Mouse (Mus musculus) heart, embryonic 11.5 days (tissue): ENCODE data around the gene Cdk17. TPM values are rescaled to one million over a fixed set of nuclear protein-coding genes. Genes with fewer than 3 reads are reported as not detected.
A peak's percentile ranks its signal among the peaks of the same experiment; 100 is the strongest.

ENCODE experiments used
- ATAC-seq: fragments of 200-750 bp; cut with Nextera tagmentation; replicated peaks from 2 replicates; pipeline ENCODE4 v1.8.0; 2017; ENCODE audit warnings: moderate library complexity; ENCODE audit not compliant: insufficient number of reproducible peaks, low FRiP score, low TSS enrichment
- H3K27ac ChIP-seq: fragments of 300-500 bp; sonication (generic); 2 replicates; pipeline ENCODE4 v1.5.1; 2014; ENCODE audit warnings: mild to moderate bottlenecking, low read depth, low read length
- H3K27me3 ChIP-seq: fragments of 300-500 bp; sonication (generic); 2 replicates; pipeline ENCODE4 v1.6.1; 2014; ENCODE audit warnings: mild to moderate bottlenecking, low read length, mixed read lengths; ENCODE audit not compliant: control insufficient read depth, insufficient read depth
- H3K36me3 ChIP-seq: fragments of 300-500 bp; sonication (generic); 2 replicates; pipeline ENCODE4 v1.6.1; 2014; ENCODE audit warnings: mild to moderate bottlenecking, low read length, moderate library complexity, mixed read lengths; ENCODE audit not compliant: control insufficient read depth, insufficient read depth
- H3K4me1 ChIP-seq: fragments of 300-500 bp; sonication (generic); 2 replicates; pipeline ENCODE4 v1.6.1; 2014; ENCODE audit warnings: low read length; ENCODE audit not compliant: control insufficient read depth, insufficient read depth
- H3K4me2 ChIP-seq: fragments of 300-500 bp; sonication (generic); 2 replicates; pipeline ENCODE4 v1.6.1; 2014; ENCODE audit warnings: mild to moderate bottlenecking, moderate library complexity
- H3K4me3 ChIP-seq: fragments of 300-500 bp; sonication (generic); 2 replicates; pipeline ENCODE4 v1.5.1; 2014; ENCODE audit warnings: low read depth, low read length
- H3K9ac ChIP-seq: fragments of 300-500 bp; sonication (generic); 2 replicates; pipeline ENCODE4 v1.6.1; 2014; ENCODE audit warnings: mild to moderate bottlenecking, low read depth, low read length, moderate library complexity
- H3K9me3 ChIP-seq: fragments of 300-500 bp; sonication (generic); replicated peaks from 2 replicates; pipeline ENCODE4 v1.6.1; 2016; ENCODE audit warnings: low read length; ENCODE audit not compliant: control insufficient read depth
- WGBS: fragments of 180-500 bp; shearing (Covaris S2); extraction: QIAGEN DNeasy Blood & Tissue Kit; methylation state at CpG from one replicate; pipeline ENCODE4 v1.1.7; 2014; ENCODE audit not compliant: insufficient replicate concordance; 5-methylcytosine and 5-hydroxymethylcytosine counted together
- polyA plus RNA-seq: library from polyadenylated mRNA; unstranded; fragments of >200 nt; fragmentation: Nextera tagmentation; extraction: Ambion mirVana; gene quantifications from 2 replicates; pipeline ENCODE4 v1.2.1, GENCODE M21; 2014

Gene Cdk17
- polyA plus RNA-seq, 1 experiment from 2014 or later, result 21.0 TPM

DNA sequence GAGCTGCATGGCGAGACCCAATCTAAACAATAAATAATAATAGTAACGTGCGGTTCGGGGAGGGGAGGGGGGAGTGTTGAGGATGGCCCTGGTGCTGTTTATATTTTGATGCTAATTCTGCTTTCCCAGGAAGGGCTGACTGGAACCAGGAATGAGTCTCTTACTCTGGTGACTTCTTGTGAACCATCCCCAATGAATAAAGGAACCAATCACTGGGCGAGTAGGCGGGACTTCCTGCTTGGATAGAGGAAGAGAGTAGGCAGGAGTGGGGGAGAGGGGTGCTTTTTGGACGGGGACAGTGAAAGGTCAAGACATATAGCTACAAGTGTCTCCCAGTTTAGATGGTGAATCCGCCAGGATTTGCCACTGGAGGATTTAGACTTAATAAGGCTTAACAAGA, 117.7 kb downstream of the Cdk17 start:
- no peak overlapping the region for H3K9ac ChIP-seq
- 71% methylated on average over 8 of the region's 8 CpGs for WGBS
- ATAC-seq, result no peak
- H3K4me3 ChIP-seq, result no peak overlapping the region
- H3K4me2 ChIP-seq, result no peak overlapping the region
- 0 out of 2 replicates have a peak, but pooled peaks cover 2% of the 10 kb centered on the region for H3K36me3 ChIP-seq
- H3K4me1 ChIP-seq, result peaks cover 46% of the 10 kb centered on the region
- H3K9me3 ChIP-seq, result no peaks in the 10 kb centered on the region
- H3K27me3 ChIP-seq, result no peaks in the 10 kb centered on the region
- no peak overlapping the region for H3K27ac ChIP-seq

GRCm38 (mm10) chr10:93279062-93279461, 118.4 kb downstream of the Cdk17 start:
- H3K4me3 ChIP-seq, result no peak overlapping the region
- peaks cover 45% of the 10 kb centered on the region for H3K4me1 ChIP-seq
- H3K36me3 ChIP-seq, result peaks cover 4% of the 10 kb centered on the region
- no peaks in the 10 kb centered on the region for H3K9me3 ChIP-seq
- no peaks in the 10 kb centered on the region for H3K27me3 ChIP-seq
- WGBS, result 80% methylated on average over 9 of the region's 9 CpGs
- no peak overlapping the region for H3K27ac ChIP-seq
- no peak overlapping the region for H3K4me2 ChIP-seq
- ATAC-seq, result no peak
- H3K9ac ChIP-seq, result no peak overlapping the region

DNA sequence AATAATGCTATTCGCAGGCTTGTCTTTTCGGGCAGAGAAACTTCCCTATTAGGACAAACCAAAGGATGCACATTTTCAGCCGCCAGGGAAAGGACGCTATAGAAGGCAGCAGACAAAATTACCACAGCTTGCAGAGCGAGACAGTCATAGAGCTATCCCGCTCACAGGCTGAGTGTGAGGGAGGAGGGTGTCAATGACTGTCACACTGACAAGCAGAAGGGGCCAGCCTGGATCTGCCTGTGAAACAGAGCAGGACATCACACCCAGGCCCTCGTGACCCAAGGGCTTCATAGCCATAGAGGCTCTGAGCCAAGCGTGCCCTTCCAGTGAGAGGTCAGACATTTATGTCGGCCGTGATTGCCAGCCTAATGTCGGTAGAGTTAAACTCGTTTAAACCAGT, 119.9 kb downstream of the Cdk17 start:
- peaks cover 34% of the 10 kb centered on the region for H3K4me1 ChIP-seq
- peaks cover 5% of the 10 kb centered on the region for H3K36me3 ChIP-seq
- H3K27me3 ChIP-seq, result no peaks in the 10 kb centered on the region
- no peak overlapping the region for H3K4me2 ChIP-seq
- H3K27ac ChIP-seq, result peak overlapping the region; percentile 69
- WGBS, result 53% methylated on average over 12 of the region's 12 CpGs
- 0 out of 2 replicates have a peak, but pooled peaks have one; percentile 37 for ATAC-seq
- no peak overlapping the region for H3K9ac ChIP-seq
- H3K4me3 ChIP-seq, result no peak overlapping the region
- H3K9me3 ChIP-seq, result no peaks in the 10 kb centered on the region

- Histone ChIP-seq H3K36me3 (peaks cover 5% of the 10 kb centered on the region), H3K4me2 (no peak overlapping the region), H3K9ac (no peak overlapping the region), H3K4me1 (peaks cover 33% of the 10 kb centered on the region), H3K4me3 (no peak overlapping the region), H3K27me3 (no peaks in the 10 kb centered on the region), H3K9me3 (no peaks in the 10 kb centered on the region), H3K27ac (peak overlapping the region; percentile 69)
- ATAC-seq, result no peak
- WGBS, result 69% methylated on average over 7 of the region's 7 CpGs
Measured at GRCm38 (mm10) chr10:93281092-93281491, 120.4 kb downstream of the Cdk17 start.

DNA sequence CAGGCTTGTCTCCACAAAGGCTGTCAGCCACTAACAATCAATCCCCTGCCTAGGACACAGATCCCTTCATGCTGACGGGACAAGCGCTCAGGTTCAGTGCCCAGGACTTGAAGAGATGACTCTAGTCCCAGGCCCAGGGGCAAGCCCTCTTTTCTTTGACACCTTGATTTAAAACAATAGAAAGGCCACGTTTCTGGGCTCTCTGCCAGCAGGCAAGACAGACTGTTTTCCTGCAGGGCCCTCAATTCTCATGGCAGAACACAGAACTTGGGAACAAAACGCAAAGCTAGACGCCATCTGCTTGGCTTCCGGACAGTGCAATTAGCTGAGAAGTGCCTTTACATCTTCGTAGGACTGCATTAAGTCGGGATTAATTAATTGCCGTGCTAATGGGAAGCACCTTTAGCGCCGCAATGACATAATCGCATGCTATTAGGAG, 121.9 kb downstream of the Cdk17 start:
- Histone ChIP-seq H3K27me3 (no peaks in the 10 kb centered on the region), H3K36me3 (peaks cover 5% of the 10 kb centered on the region), H3K4me2 (no peak overlapping the region), H3K9me3 (no peaks in the 10 kb centered on the region), H3K4me1 (peaks cover 23% of the 10 kb centered on the region), H3K27ac (0 out of 2 replicates have a peak overlapping the region, but pooled peaks have one; percentile 25), H3K4me3 (no peak overlapping the region), H3K9ac (no peak overlapping the region)
- ATAC-seq, result no peak
- WGBS, result 71% methylated on average over 12 of the region's 12 CpGs

DNA sequence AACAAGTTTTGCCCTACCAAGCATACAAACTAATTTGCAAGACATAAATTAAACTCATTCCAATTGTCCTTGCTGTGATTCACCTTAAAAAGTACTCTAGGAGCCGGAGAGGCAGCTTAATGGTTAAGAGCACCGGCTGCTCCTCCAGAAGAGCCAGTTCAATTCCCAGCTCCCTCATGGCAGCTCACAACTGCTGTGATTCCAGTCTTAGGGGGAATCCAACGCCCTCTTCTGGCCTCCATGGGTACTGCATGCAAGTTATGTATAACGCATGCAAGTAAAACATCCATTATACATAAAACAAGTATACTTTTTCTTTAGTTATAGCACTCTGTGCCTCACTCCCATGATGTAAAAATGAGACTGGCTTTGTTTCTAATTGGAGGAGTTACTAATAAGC, 122.6 kb downstream of the Cdk17 start:
- no peak overlapping the region for H3K4me3 ChIP-seq
- peaks cover 25% of the 10 kb centered on the region for H3K4me1 ChIP-seq
- no peak overlapping the region for H3K9ac ChIP-seq
- H3K36me3 ChIP-seq, result peaks cover 5% of the 10 kb centered on the region
- H3K27ac ChIP-seq, result no peak overlapping the region
- H3K4me2 ChIP-seq, result no peak overlapping the region
- ATAC-seq, result no peak
- no peaks in the 10 kb centered on the region for H3K27me3 ChIP-seq
- WGBS, result 69% methylated on average over 4 of the region's 4 CpGs
- H3K9me3 ChIP-seq, result no peaks in the 10 kb centered on the region

DNA sequence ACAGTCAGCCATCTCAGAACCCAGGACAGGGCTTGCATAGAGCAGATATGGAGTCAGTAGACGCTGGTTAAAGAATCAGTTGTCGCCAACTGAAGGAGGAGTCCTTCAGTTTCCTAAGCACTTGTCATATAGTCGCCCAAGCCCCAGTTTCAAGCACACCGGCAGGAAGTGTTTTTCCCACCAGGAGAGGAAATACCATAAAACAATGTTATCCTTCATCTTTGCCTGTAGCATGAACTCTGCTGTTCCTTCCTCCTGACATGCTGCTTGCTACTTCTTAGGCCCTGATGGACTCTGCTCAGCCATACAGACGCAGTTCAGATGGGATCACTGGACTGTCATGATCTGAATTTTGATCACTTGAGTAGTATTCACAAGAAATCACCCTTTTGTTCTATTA, 124.8 kb downstream of the Cdk17 start:
- Histone ChIP-seq H3K27me3 (no peaks in the 10 kb centered on the region), H3K36me3 (peaks cover 5% of the 10 kb centered on the region), H3K4me1 (peaks cover 23% of the 10 kb centered on the region), H3K9ac (no peak overlapping the region), H3K4me3 (no peak overlapping the region), H3K27ac (no peak overlapping the region), H3K9me3 (no peaks in the 10 kb centered on the region), H3K4me2 (no peak overlapping the region)
- WGBS, result 61% methylated on average over 5 of the region's 5 CpGs
- no peak for ATAC-seq

DNA sequence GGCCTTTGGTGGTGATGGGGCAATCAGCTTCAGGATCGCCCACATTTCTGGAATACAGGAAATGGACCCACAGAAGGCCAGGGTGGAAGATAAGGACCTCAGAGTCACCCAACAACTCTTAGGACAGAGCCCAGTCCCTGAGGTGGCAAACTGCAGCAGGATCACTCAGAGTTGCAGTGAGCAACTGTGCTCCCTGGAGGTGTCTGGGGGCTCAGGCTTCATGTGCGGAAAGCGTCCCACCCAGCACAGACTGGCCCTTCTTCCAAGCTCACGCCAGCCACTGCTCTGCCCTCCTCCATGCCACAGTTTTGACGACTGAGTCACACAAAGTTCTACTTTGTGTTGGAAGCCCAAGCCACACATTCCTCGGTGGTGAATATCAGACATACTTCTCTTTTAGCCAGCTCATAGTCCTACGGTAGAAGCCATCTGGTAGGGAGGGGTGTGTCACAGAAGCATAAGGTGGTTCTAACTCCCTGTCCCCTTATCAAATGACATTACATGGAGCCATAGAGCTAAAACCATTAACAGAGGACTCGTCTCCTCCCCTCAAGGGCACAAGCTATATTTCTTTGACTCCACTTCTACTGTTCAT, 127.0 kb downstream of the Cdk17 start:
- no peaks in the 10 kb centered on the region for H3K27me3 ChIP-seq
- peaks cover 24% of the 10 kb centered on the region for H3K4me1 ChIP-seq
- ATAC-seq, result no peak
- WGBS, result 72% methylated on average over 8 of the region's 8 CpGs
- no peaks in the 10 kb centered on the region for H3K9me3 ChIP-seq
- no peak overlapping the region for H3K27ac ChIP-seq
- H3K36me3 ChIP-seq, result peaks cover 5% of the 10 kb centered on the region
- H3K4me3 ChIP-seq, result no peak overlapping the region
- H3K9ac ChIP-seq, result no peak overlapping the region
- H3K4me2 ChIP-seq, result no peak overlapping the region

- H3K9me3 ChIP-seq, result no peaks in the 10 kb centered on the region
- H3K27me3 ChIP-seq, result no peaks in the 10 kb centered on the region
- no peak overlapping the region for H3K9ac ChIP-seq
- no peak overlapping the region for H3K4me3 ChIP-seq
- H3K36me3 ChIP-seq, result peaks cover 3% of the 10 kb centered on the region
- H3K4me1 ChIP-seq, result peaks cover 22% of the 10 kb centered on the region
- ATAC-seq, result no peak
- 33% methylated on average over 4 of the region's 4 CpGs for WGBS
- H3K27ac ChIP-seq, result no peak overlapping the region
- no peak overlapping the region for H3K4me2 ChIP-seq
Measured at GRCm38 (mm10) chr10:93288336-93288735, 127.7 kb downstream of the Cdk17 start.
